Mouse (Mus musculus): ENCODE results near the gene Tnfaip6. TPM values are rescaled to one million over a fixed set of nuclear protein-coding genes. Genes with fewer than 3 reads are reported as not detected.

Tnfaip6 gene
- polyA plus RNA-seq, 1 experiment from 2014 or later = 3.7 TPM

GRCm38 (mm10) chr2:52084013-52084412 lies 46.2 kb downstream of the Tnfaip6 start:
- Histone ChIP-seq H3K4me1 (replicated peaks) (0 out of 2 replicates have a peak, but pooled peaks cover 2% of the 10 kb centered on the region), H3K4me2 (no peak overlapping the region), H3K27me3 (no peaks in the 10 kb centered on the region), H3K4me3 (no peak overlapping the region), H3K9ac (no peak overlapping the region), H3K9me3 (replicated peaks) (no peaks in the 10 kb centered on the region), H3K36me3 (peaks cover 56% of the 10 kb centered on the region), H3K27ac (no peak overlapping the region)
- WGBS = 89% methylated on average over 3 of the region's 3 CpGs
- ATAC-seq (replicated peaks; ENCODE audit: insufficient number of reproducible peaks, insufficient read depth, low FRiP score, low read depth) = no peak

DNA sequence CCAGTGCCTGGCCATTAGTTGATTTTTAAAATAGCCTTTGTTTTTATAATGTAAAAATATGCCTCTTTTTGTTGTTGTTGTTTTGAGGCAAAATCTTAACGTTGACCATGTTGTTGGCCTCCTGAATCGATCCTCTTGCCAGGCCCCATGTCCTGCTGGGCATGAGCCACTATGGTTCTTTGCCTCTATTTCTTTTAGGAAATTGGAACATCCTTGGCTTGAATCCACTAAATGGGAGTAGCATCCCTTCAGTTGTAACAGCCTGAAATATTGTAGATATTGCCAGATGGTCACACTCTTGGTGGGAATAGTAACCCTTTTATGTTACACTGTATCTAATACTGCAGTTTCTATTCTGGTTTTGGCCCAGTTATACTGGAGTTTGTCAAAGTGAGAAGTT lies 46.8 kb downstream of the Tnfaip6 start:
- Histone ChIP-seq H3K9me3 (replicated peaks) (no peaks in the 10 kb centered on the region), H3K9ac (no peak overlapping the region), H3K4me3 (no peak overlapping the region), H3K4me1 (replicated peaks) (0 out of 2 replicates have a peak, but pooled peaks cover 2% of the 10 kb centered on the region), H3K27me3 (no peaks in the 10 kb centered on the region), H3K4me2 (no peak overlapping the region), H3K27ac (no peak overlapping the region), H3K36me3 (peaks cover 55% of the 10 kb centered on the region)
- 90% methylated on average over 2 of the region's 2 CpGs for WGBS
- ATAC-seq (replicated peaks; ENCODE audit: insufficient number of reproducible peaks, insufficient read depth, low FRiP score, low read depth) = no peak

Other genes with a start within 250 kb of the Tnfaip6 start
- 12.0 and 15.0 TPM in 2 replicates for gene Rbm43, start 102.8 kb upstream of the Tnfaip6 start, polyA plus RNA-seq (2015; fragmentation: Nextera tagmentation; extraction: Ambion mirVana)
- 16.2 and 18.2 TPM in 2 replicates for gene Nmi, start 64.5 kb upstream of the Tnfaip6 start, polyA plus RNA-seq (2015; fragmentation: Nextera tagmentation; extraction: Ambion mirVana)
- 16.3 and 20.2 TPM in 2 replicates for gene Rif1, start 34.8 kb downstream of the Tnfaip6 start, polyA plus RNA-seq (2015; fragmentation: Nextera tagmentation; extraction: Ambion mirVana)

Data from heart, embryonic 15.5 days (tissue).